Comparison of ENCODE assay signal across 8 mouse cellular contexts in the genomic region with DNA sequence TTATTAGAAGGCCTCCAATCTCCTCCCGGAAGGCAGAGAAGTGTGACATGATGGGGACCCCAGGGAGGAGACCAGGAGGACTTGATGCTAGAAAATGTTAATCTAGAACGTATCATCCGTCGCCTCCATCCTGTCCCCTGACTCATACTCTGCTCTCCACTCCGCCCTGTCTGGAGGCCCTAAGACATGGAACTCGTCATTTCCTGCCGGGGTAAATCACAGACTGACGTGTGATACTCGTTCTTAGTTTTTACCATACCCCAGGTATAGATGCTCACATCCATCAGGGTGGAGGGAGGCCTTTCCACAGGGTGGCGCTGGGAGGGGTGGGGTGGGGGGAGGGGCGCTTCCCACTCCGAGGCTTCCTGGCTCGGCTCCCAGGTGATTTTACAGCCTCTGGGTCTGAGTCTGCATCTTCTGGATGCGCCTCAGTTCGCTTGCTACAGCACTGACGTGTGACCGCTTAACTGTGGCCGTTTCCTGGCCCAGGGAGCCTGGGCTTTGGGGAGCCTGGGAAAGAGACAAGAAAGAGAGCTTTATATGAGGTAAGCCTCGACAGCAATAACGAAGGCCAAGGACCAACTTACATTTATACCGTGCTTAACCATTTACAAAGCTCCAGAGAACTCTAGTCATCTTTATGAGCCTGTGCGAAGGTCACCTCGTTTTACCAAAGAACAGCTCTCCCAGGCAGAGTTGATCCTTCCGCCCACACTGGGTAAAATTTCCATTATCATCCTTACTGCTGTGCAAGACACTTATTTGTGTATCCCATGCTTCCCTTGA. TPM values are rescaled to one million over a fixed set of nuclear protein-coding genes. Genes with fewer than 3 reads are reported as not detected.
DNase-seq lines count a peak whose midpoint lies in the region; ATAC-seq and TF ChIP-seq lines count a peak whose summit lies in the region.

No protein-coding gene starts in this region.

- peak; percentile 18 to 19 for DNase-seq in left cerebral cortex, postnatal 25 days (ENCODE audit: low spot score in 2 of 2)
- no peak for DNase-seq in left cerebral cortex, adult 8-10 months (ENCODE audit: low spot score in 2 of 2)
- DNase-seq in intestine, embryonic 14.5 days (ENCODE audit: low spot score) = no peak
- DNase-seq in layer of hippocampus, adult 9-10 months (ENCODE audit: low spot score) = no peak
- DNase-seq in layer of hippocampus, adult 18-20 months (ENCODE audit: low spot score in 2 of 2) = no peak
- DNase-seq in spleen, postnatal 4 days (ENCODE audit: low spot score in 2 of 2) = no peak

- H3ac ChIP-seq in myocyte (ENCODE audit: control insufficient read depth, insufficient read length) = no peak overlapping the region

- no peaks in the 10 kb centered on the region for H3K79me2 ChIP-seq in myocyte (ENCODE audit: control insufficient read depth, insufficient read depth)

- H3K36me3 ChIP-seq in intestine, embryonic 14.5 days (ENCODE audit: control insufficient read depth, insufficient read depth, low read length) = no peaks in the 10 kb centered on the region
- H3K36me3 ChIP-seq in myocyte (ENCODE audit: control insufficient read depth, insufficient read depth) = no peaks in the 10 kb centered on the region

- no peak overlapping the region for H3K4me3 ChIP-seq in intestine, embryonic 14.5 days (ENCODE audit: low read depth, low read length)
- H3K4me3 ChIP-seq in myocyte = peak overlapping the region; percentile 18

- H3K4me2 ChIP-seq in intestine, embryonic 14.5 days (ENCODE audit: low read length) = peak overlapping the region; percentile 29
- H3K4me2 ChIP-seq in myocyte (ENCODE audit: low read depth) = peak overlapping the region; percentile 95

- H3K9ac ChIP-seq in intestine, embryonic 14.5 days (ENCODE audit: low read length) = no peak overlapping the region

- H3K27ac ChIP-seq in intestine, embryonic 14.5 days (ENCODE audit: low read depth) = no peak overlapping the region

- peak; percentile 86 for ATAC-seq in activated CD4-positive, CD25-positive, alpha-beta regulatory T cell, adult 4 months
- ATAC-seq in intestine, embryonic 14.5 days (replicated peaks; ENCODE audit: low FRiP score, low TSS enrichment, low read depth) = peak; percentile 45; the same call in 1 of the 2 replicates

- H3K27me3 ChIP-seq in intestine, embryonic 14.5 days (replicated peaks; ENCODE audit: control insufficient read depth, insufficient read depth, low read length) = no peaks in the 10 kb centered on the region
- no peaks in the 10 kb centered on the region for H3K27me3 ChIP-seq in myocyte (ENCODE audit: control insufficient read depth, insufficient read depth, insufficient read length)

- no peak for TF ChIP-seq POLR2A in myocyte (IDR thresholded peaks at IDR 0.05; ENCODE audit: insufficient read length, low read depth)

- intact Hi-C loops in left cerebral cortex, postnatal 25 days (cut with DNase I) = no loop called here

- 33% methylated on average over 24 of the region's 24 CpGs for WGBS in intestine, embryonic 14.5 days

- no peaks in the 10 kb centered on the region for H3K9me3 ChIP-seq in intestine, embryonic 14.5 days (ENCODE audit: control insufficient read depth, low read length)

- 0 out of 2 replicates have a peak, but pooled peaks cover 3% of the 10 kb centered on the region for H3K4me1 ChIP-seq in intestine, embryonic 14.5 days (replicated peaks; ENCODE audit: control insufficient read depth, insufficient read depth, low read length)

TF ChIP-seq in myocyte, 11 proteins besides CTCF, POLR2A, EP300 and RAD21:
- TF ChIP-seq MAX (IDR thresholded peaks at IDR 0.05; ENCODE audit: low read depth) (no peak), MYOG (IDR thresholded peaks at IDR 0.05; ENCODE audit: control insufficient read depth in 1 of 3, insufficient read depth in 1 of 3, insufficient read length in 2 of 3, low read depth in 2 of 3) (no peak), MYOD1 (IDR thresholded peaks at IDR 0.05; ENCODE audit: control insufficient read depth in 1 of 3, insufficient read length in 2 of 3, low read depth in 2 of 3) (no peak), CEBPB (IDR thresholded peaks at IDR 0.05; ENCODE audit: insufficient read depth, poor library complexity, severe bottlenecking) (no peak), POLR2AphosphoS2 (IDR thresholded peaks at IDR 0.05; ENCODE audit: insufficient read length, low read depth) (no peak), USF1 (IDR thresholded peaks at IDR 0.05; ENCODE audit: low read depth) (no peak), E2F4 (IDR thresholded peaks at IDR 0.05; ENCODE audit: insufficient read depth) (no peak), REST (IDR thresholded peaks at IDR 0.05; ENCODE audit: insufficient read depth, insufficient read length) (no peak), SRF (IDR thresholded peaks at IDR 0.05; ENCODE audit: control insufficient read depth, insufficient read length, low read depth) (no peak), TCF12 (IDR thresholded peaks at IDR 0.05; ENCODE audit: insufficient read depth, poor library complexity, severe bottlenecking) (no peak), TCF3 (IDR thresholded peaks at IDR 0.05; ENCODE audit: insufficient read length, low read depth) (no peak)

RNA-seq across cellular contexts. Expression of a gene that starts 9.9 kb away (rescaled TPM):
- 10 to 100 TPM; 60.8 to 61.8 TPM for total RNA-seq in left cerebral cortex, postnatal 25 days (2021)
- 10 to 100 TPM; 55.7 to 68.5 (median 57.2) TPM for total RNA-seq in left cerebral cortex, adult 8-10 months (2022)
- 10 to 100 TPM; 12.0 to 16.6 TPM for polyA plus RNA-seq in activated CD4-positive, CD25-positive, alpha-beta regulatory T cell, adult 4 months (2017; shearing (Covaris generic))
- polyA plus RNA-seq in intestine, embryonic 14.5 days (2014; fragmentation: Nextera tagmentation; extraction: Ambion mirVana) = 56.5 and 58.8 TPM in 2 replicates
- 16.4 TPM for polyA plus RNA-seq in myocyte (2012; fragmentation: generic; extraction: Trizol)
- 10 to 100 TPM; 82.1 to 85.1 TPM for total RNA-seq in layer of hippocampus, adult 18-20 months (2021)

RNA-seq across cellular contexts. Expression of a gene that starts 36.4 kb away (rescaled TPM):
- total RNA-seq in left cerebral cortex, postnatal 25 days (2021) = 10 to 100 TPM; 62.4 to 68.4 TPM
- total RNA-seq in left cerebral cortex, adult 8-10 months (2022) = 10 to 100 TPM; 56.6 to 65.0 (median 59.1) TPM
- polyA plus RNA-seq in activated CD4-positive, CD25-positive, alpha-beta regulatory T cell, adult 4 months (2017; shearing (Covaris generic)) = 10 to 100 TPM; 56.4 to 59.1 TPM
- 32.3 and 41.7 TPM in 2 replicates for polyA plus RNA-seq in intestine, embryonic 14.5 days (2014; fragmentation: Nextera tagmentation; extraction: Ambion mirVana)
- polyA plus RNA-seq in myocyte (2012; fragmentation: generic; extraction: Trizol) = 9.1 TPM
- 10 to 100 TPM; 71.0 to 72.1 TPM for total RNA-seq in layer of hippocampus, adult 18-20 months (2021)

Comparison
In these comparisons a context has a peak if more than half of its experiments do, and no peak if none do; other contexts are left out.
1. DNase-seq: peak in left cerebral cortex, postnatal 25 days (2 of 2); none in left cerebral cortex, adult 8-10 months (0 of 2), intestine, embryonic 14.5 days (single experiment), layer of hippocampus, adult 9-10 months (single experiment), layer of hippocampus, adult 18-20 months (0 of 2) and spleen, postnatal 4 days (0 of 2).